Mouse (Mus musculus): Measurements from ENCODE around the gene Cdh20. TPM values are rescaled to one million over a fixed set of nuclear protein-coding genes. Genes with fewer than 3 reads are reported as not detected.

Gene Cdh20
- polyA plus RNA-seq, 1 experiment = 0.19 TPM

- Histone ChIP-seq H3K27ac (ENCODE audit: control insufficient read depth, insufficient read depth, low read length) (no peak overlapping the region), H3K4me3 (ENCODE audit: control insufficient read depth, insufficient read depth, low read length) (no peak overlapping the region), H3K27me3 (ENCODE audit: control insufficient read depth, insufficient read depth, low read length) (no peaks in the 10 kb centered on the region), H3K4me1 (replicated peaks; ENCODE audit: control insufficient read depth, insufficient read depth, low read length) (no peaks in the 10 kb centered on the region), H3K36me3 (ENCODE audit: control insufficient read depth, insufficient read depth, low read length) (no peaks in the 10 kb centered on the region)
- TF ChIP-seq POLR2A (IDR thresholded peaks at IDR 0.05; ENCODE audit: control insufficient read depth, extremely low read depth, insufficient read depth, low read length, poor library complexity) = no peak
- no peak for TF ChIP-seq CTCF (IDR thresholded peaks at IDR 0.05; ENCODE audit: borderline replicate concordance, control insufficient read depth, extremely low read depth, insufficient read depth, low read length, poor library complexity)
- no peak for DNase-seq
Measured at GRCm38 (mm10) chr1:104901815-104902214, 133.5 kb downstream of the Cdh20 start.

GRCm38 (mm10) chr1:104903409-104903808 lies 135.1 kb downstream of the Cdh20 start:
- H3K27ac ChIP-seq (ENCODE audit: control insufficient read depth, insufficient read depth, low read length) = no peak overlapping the region
- TF ChIP-seq CTCF (IDR thresholded peaks at IDR 0.05; ENCODE audit: borderline replicate concordance, control insufficient read depth, extremely low read depth, insufficient read depth, low read length, poor library complexity) (no peak), POLR2A (IDR thresholded peaks at IDR 0.05; ENCODE audit: control insufficient read depth, extremely low read depth, insufficient read depth, low read length, poor library complexity) (no peak)
- WGBS = 81% methylated on average over 5 of the region's 5 CpGs
- no peaks in the 10 kb centered on the region for H3K36me3 ChIP-seq (ENCODE audit: control insufficient read depth, insufficient read depth, low read length)
- no peaks in the 10 kb centered on the region for H3K27me3 ChIP-seq (ENCODE audit: control insufficient read depth, insufficient read depth, low read length)
- DNase-seq = no peak
- no peak overlapping the region for H3K4me3 ChIP-seq (ENCODE audit: control insufficient read depth, insufficient read depth, low read length)
- no peaks in the 10 kb centered on the region for H3K4me1 ChIP-seq (replicated peaks; ENCODE audit: control insufficient read depth, insufficient read depth, low read length)

- no peak for DNase-seq
- Histone ChIP-seq H3K27me3 (ENCODE audit: control insufficient read depth, insufficient read depth, low read length) (no peaks in the 10 kb centered on the region), H3K4me1 (replicated peaks; ENCODE audit: control insufficient read depth, insufficient read depth, low read length) (no peaks in the 10 kb centered on the region), H3K4me3 (ENCODE audit: control insufficient read depth, insufficient read depth, low read length) (no peak overlapping the region), H3K27ac (ENCODE audit: control insufficient read depth, insufficient read depth, low read length) (no peak overlapping the region), H3K36me3 (ENCODE audit: control insufficient read depth, insufficient read depth, low read length) (no peaks in the 10 kb centered on the region)
- TF ChIP-seq POLR2A (IDR thresholded peaks at IDR 0.05; ENCODE audit: control insufficient read depth, extremely low read depth, insufficient read depth, low read length, poor library complexity) = no peak
- WGBS = 77% methylated on average over 3 of the region's 3 CpGs
Measured at GRCm38 (mm10) chr1:104912407-104912806, 144.1 kb downstream of the Cdh20 start.

GRCm38 (mm10) chr1:104916507-104916906 lies 148.2 kb downstream of the Cdh20 start:
- Histone ChIP-seq H3K27ac (ENCODE audit: control insufficient read depth, insufficient read depth, low read length) (no peak overlapping the region), H3K36me3 (ENCODE audit: control insufficient read depth, insufficient read depth, low read length) (no peaks in the 10 kb centered on the region), H3K4me3 (ENCODE audit: control insufficient read depth, insufficient read depth, low read length) (no peak overlapping the region), H3K4me1 (replicated peaks; ENCODE audit: control insufficient read depth, insufficient read depth, low read length) (no peaks in the 10 kb centered on the region), H3K27me3 (ENCODE audit: control insufficient read depth, insufficient read depth, low read length) (no peaks in the 10 kb centered on the region)
- WGBS = 89% methylated on average over 2 of the region's 2 CpGs
- no peak for DNase-seq
- TF ChIP-seq POLR2A (IDR thresholded peaks at IDR 0.05; ENCODE audit: control insufficient read depth, extremely low read depth, insufficient read depth, low read length, poor library complexity) = no peak
- TF ChIP-seq CTCF (IDR thresholded peaks at IDR 0.05; ENCODE audit: borderline replicate concordance, control insufficient read depth, extremely low read depth, insufficient read depth, low read length, poor library complexity) = no peak

GRCm38 (mm10) chr1:104917307-104917836 lies 149.0 kb downstream of the Cdh20 start:
- no peak for TF ChIP-seq POLR2A (IDR thresholded peaks at IDR 0.05; ENCODE audit: control insufficient read depth, extremely low read depth, insufficient read depth, low read length, poor library complexity)
- no peak for TF ChIP-seq CTCF (IDR thresholded peaks at IDR 0.05; ENCODE audit: borderline replicate concordance, control insufficient read depth, extremely low read depth, insufficient read depth, low read length, poor library complexity)

GRCm38 (mm10) chr1:104933051-104933450 lies 164.7 kb downstream of the Cdh20 start:
- WGBS = 37% methylated on average over 7 of the region's 7 CpGs
- TF ChIP-seq CTCF (IDR thresholded peaks at IDR 0.05; ENCODE audit: borderline replicate concordance, control insufficient read depth, extremely low read depth, insufficient read depth, low read length, poor library complexity) (no peak), POLR2A (IDR thresholded peaks at IDR 0.05; ENCODE audit: control insufficient read depth, extremely low read depth, insufficient read depth, low read length, poor library complexity) (no peak)
- no peak overlapping the region for H3K27ac ChIP-seq (ENCODE audit: control insufficient read depth, insufficient read depth, low read length)
- H3K4me1 ChIP-seq (replicated peaks; ENCODE audit: control insufficient read depth, insufficient read depth, low read length) = no peaks in the 10 kb centered on the region
- no peaks in the 10 kb centered on the region for H3K36me3 ChIP-seq (ENCODE audit: control insufficient read depth, insufficient read depth, low read length)
- no peak overlapping the region for H3K4me3 ChIP-seq (ENCODE audit: control insufficient read depth, insufficient read depth, low read length)
- DNase-seq = no peak
- no peaks in the 10 kb centered on the region for H3K27me3 ChIP-seq (ENCODE audit: control insufficient read depth, insufficient read depth, low read length)

More at GRCm38 (mm10) chr1:104917307-104917836, 149.0 kb downstream of the Cdh20 start:
- WGBS = 82% methylated on average over 1 of the region's 1 CpGs
- Histone ChIP-seq H3K27ac (ENCODE audit: control insufficient read depth, insufficient read depth, low read length) (no peak overlapping the region), H3K36me3 (ENCODE audit: control insufficient read depth, insufficient read depth, low read length) (no peaks in the 10 kb centered on the region), H3K4me3 (ENCODE audit: control insufficient read depth, insufficient read depth, low read length) (no peak overlapping the region), H3K27me3 (ENCODE audit: control insufficient read depth, insufficient read depth, low read length) (no peaks in the 10 kb centered on the region), H3K4me1 (replicated peaks; ENCODE audit: control insufficient read depth, insufficient read depth, low read length) (no peaks in the 10 kb centered on the region)
- no peak for DNase-seq

GRCm38 (mm10) chr1:104936966-104937365 lies 168.6 kb downstream of the Cdh20 start:
- Histone ChIP-seq H3K27ac (ENCODE audit: control insufficient read depth, insufficient read depth, low read length) (no peak overlapping the region), H3K27me3 (ENCODE audit: control insufficient read depth, insufficient read depth, low read length) (no peaks in the 10 kb centered on the region), H3K4me1 (replicated peaks; ENCODE audit: control insufficient read depth, insufficient read depth, low read length) (no peaks in the 10 kb centered on the region), H3K4me3 (ENCODE audit: control insufficient read depth, insufficient read depth, low read length) (no peak overlapping the region), H3K36me3 (ENCODE audit: control insufficient read depth, insufficient read depth, low read length) (no peaks in the 10 kb centered on the region)
- DNase-seq = no peak
- TF ChIP-seq CTCF (IDR thresholded peaks at IDR 0.05; ENCODE audit: borderline replicate concordance, control insufficient read depth, extremely low read depth, insufficient read depth, low read length, poor library complexity) (no peak), POLR2A (IDR thresholded peaks at IDR 0.05; ENCODE audit: control insufficient read depth, extremely low read depth, insufficient read depth, low read length, poor library complexity) (no peak)
- 82% methylated on average over 4 of the region's 4 CpGs for WGBS
